In genomic region chr4:138840726-138841125, GRCm38 (mm10) we compare ENCODE assay signal across 28 mouse cellular contexts. TPM values are rescaled to one million over a fixed set of nuclear protein-coding genes. Genes with fewer than 3 reads are reported as not detected.
DNase-seq lines count a peak whose midpoint lies in the region; TF ChIP-seq lines count a peak whose summit lies in the region.
"Had no signal": no experiment of that assay in that cellular context is flagged by ENCODE, and none has a peak within 500 bp of the region (broad histone marks: within the 10 kb centered on the region; RNA-seq: fewer than 3 reads in every experiment).

No protein-coding gene starts in this region.

- H3K4me1 ChIP-seq in heart, embryonic 10.5 days = 0 out of 2 replicates have a peak, but pooled peaks cover 2% of the 10 kb centered on the region
- H3K4me1 ChIP-seq: embryonic facial prominence, embryonic 10.5 days; embryonic facial prominence, embryonic 12.5 days had no signal

- peaks cover 14% of the 10 kb centered on the region; the same call in 1 of the 2 replicates for H3K9me3 ChIP-seq in heart, embryonic 10.5 days

- no peak overlapping the region for H3K27ac ChIP-seq in heart, embryonic 10.5 days
- peak overlapping the region; percentile 65 for H3K27ac ChIP-seq in layer of hippocampus, adult 2 months
- H3K27ac ChIP-seq: embryonic facial prominence, embryonic 10.5 days; embryonic facial prominence, embryonic 12.5 days had no signal

- no peak overlapping the region for H3K4me3 ChIP-seq in heart, embryonic 10.5 days
- H3K4me3 ChIP-seq in layer of hippocampus, adult 2 months = no peak overlapping the region
- H3K4me3 ChIP-seq: embryonic facial prominence, embryonic 10.5 days; embryonic facial prominence, embryonic 12.5 days; forebrain, embryonic 13.5 days had no signal

- 80% methylated on average over 8 of the region's 8 CpGs for WGBS in heart, embryonic 10.5 days

- H3K27me3 ChIP-seq in heart, embryonic 10.5 days (ENCODE audit: insufficient read depth, poor library complexity, severe bottlenecking) = no peaks in the 10 kb centered on the region
- H3K27me3 ChIP-seq: embryonic facial prominence, embryonic 12.5 days; forebrain, embryonic 13.5 days; Patski had no signal

- no peaks in the 10 kb centered on the region for H3K36me3 ChIP-seq in heart, embryonic 10.5 days
- H3K36me3 ChIP-seq: embryonic facial prominence, embryonic 10.5 days; embryonic facial prominence, embryonic 12.5 days had no signal

- intact Hi-C loops in left cerebral cortex, postnatal 4 days (cut with DNase I) = no loop called here
- intact Hi-C loops in left cerebral cortex, postnatal 14 days (cut with DNase I) = no loop called here

- no peak for TF ChIP-seq CTCF in layer of hippocampus, adult 2 months (conservative IDR thresholded peaks at IDR 0.05)

- DNase-seq in cerebellum, postnatal 10 days = peak; percentile 47 to 62
- DNase-seq in cerebellum, postnatal 4 days (ENCODE audit: low spot score in 2 of 2) = no peak
- DNase-seq in heart, adult 11 months = peak; percentile 76
- DNase-seq in heart, embryonic 10.5 days (ENCODE audit: low spot score) = no peak
- DNase-seq in layer of hippocampus, adult 2 months (ENCODE audit: low spot score in 2 of 2) = no peak
- no peak for DNase-seq in layer of hippocampus, adult 18-20 months (ENCODE audit: low spot score in 2 of 2)
- peak; percentile 28 for DNase-seq in left cerebral cortex, postnatal 4 days
- no peak for DNase-seq in left cerebral cortex, postnatal 14 days (ENCODE audit: low spot score in 2 of 2)
- DNase-seq: adrenal gland, adult 8-10 months; adrenal gland, postnatal 14 days; adrenal gland, postnatal 36 days; B cell, adult 2 months; cerebellum, adult 11-12 months; cerebellum, adult 9-10 months had no signal

RNA-seq across cellular contexts. Expression of gene Pla2g5, which starts 22.6 kb away (rescaled TPM):
- 0.91 and 2.1 TPM in 2 replicates for polyA plus RNA-seq in heart, embryonic 10.5 days (2016; fragmentation: Nextera tagmentation; extraction: Ambion mirVana)
- total RNA-seq in layer of hippocampus, adult 2 months (2021) = 1 to 10 TPM in 1 of 2 experiments, under 1 TPM in 1; 0.86 to 1.4 TPM
- 1 to 10 TPM; 1.3 to 2.3 TPM for total RNA-seq in layer of hippocampus, adult 18-20 months (2021)
- total RNA-seq in left cerebral cortex, postnatal 4 days (2021) = 1 to 10 TPM; 2.4 TPM
- 1 to 10 TPM; 2.8 to 4.2 TPM for total RNA-seq in left cerebral cortex, postnatal 14 days (2021)
- polyA plus RNA-seq: activated CD4-positive, CD25-positive, alpha-beta regulatory T cell, adult 4 months; CD4-positive, CD25-positive, alpha-beta regulatory T cell, adult 4 months had no signal

RNA-seq across cellular contexts. Expression of gene Gm13030, which starts 33.0 kb away (rescaled TPM):
- not detected in 2 replicates for polyA plus RNA-seq in heart, embryonic 10.5 days (2016; fragmentation: Nextera tagmentation; extraction: Ambion mirVana)
- not detected for total RNA-seq in layer of hippocampus, adult 2 months (2021)
- total RNA-seq in layer of hippocampus, adult 18-20 months (2021) = not detected
- total RNA-seq in left cerebral cortex, postnatal 4 days (2021) = not detected
- not detected for total RNA-seq in left cerebral cortex, postnatal 14 days (2021)
- total RNA-seq: adrenal gland, adult 18-20 months; adrenal gland, adult 8-10 months; adrenal gland, postnatal 14 days; adrenal gland, postnatal 36 days; CH12.LX; forebrain, postnatal 0 days; G1E had no signal
- polyA plus RNA-seq: activated CD4-positive, CD25-positive, alpha-beta regulatory T cell, adult 4 months; CD4-positive, CD25-positive, alpha-beta regulatory T cell, adult 4 months; cerebellum, adult 2 months; cortical plate, adult 2 months; embryonic facial prominence, embryonic 10.5 days; embryonic facial prominence, embryonic 12.5 days; embryonic facial prominence, embryonic 14.5 days; forebrain, embryonic 11.5 days; forebrain, embryonic 13.5 days; forebrain, postnatal 0 days; G1E; Patski had no signal

RNA-seq across cellular contexts. Expression of gene Pla2g2e, which starts 37.0 kb away (rescaled TPM):
- polyA plus RNA-seq in heart, embryonic 10.5 days (2016; fragmentation: Nextera tagmentation; extraction: Ambion mirVana) = not detected in 2 replicates
- total RNA-seq in layer of hippocampus, adult 2 months (2021) = not detected
- not detected for total RNA-seq in layer of hippocampus, adult 18-20 months (2021)
- not detected for total RNA-seq in left cerebral cortex, postnatal 4 days (2021)
- total RNA-seq in left cerebral cortex, postnatal 14 days (2021) = not detected
- total RNA-seq: forebrain, postnatal 0 days had no signal
- polyA plus RNA-seq: activated CD4-positive, CD25-positive, alpha-beta regulatory T cell, adult 4 months; CD4-positive, CD25-positive, alpha-beta regulatory T cell, adult 4 months; cerebellum, adult 2 months; cortical plate, adult 2 months; embryonic facial prominence, embryonic 10.5 days; embryonic facial prominence, embryonic 12.5 days; forebrain, embryonic 11.5 days; forebrain, embryonic 13.5 days; forebrain, postnatal 0 days; Patski had no signal

Comparison
In these comparisons a context has a peak if more than half of its experiments do, and no peak if none do; other contexts are left out.
1. DNase-seq: peak in cerebellum, postnatal 10 days (2 of 2), heart, adult 11 months (single experiment) and left cerebral cortex, postnatal 4 days (single experiment); none in cerebellum, postnatal 4 days (0 of 2), heart, embryonic 10.5 days (single experiment), layer of hippocampus, adult 2 months (0 of 2), layer of hippocampus, adult 18-20 months (0 of 2) and left cerebral cortex, postnatal 14 days (0 of 2).